Mouse (Mus musculus) lung, postnatal 0 days (tissue): ENCODE measurements at regions not wholly inside any gene's neighbourhood (a gene's known extent, or its start where the extent isn't known, plus 50 kb on each side); places are given as distances from the start of the nearest gene placed in this dataset.

ENCODE experiments used
- CTCF ChIP-seq: IDR thresholded peaks from 2 replicates; pipeline ENCODE4 v1.5.1; 2016; ENCODE audit warnings: antibody characterized with exemption, mild to moderate bottlenecking
- EP300 ChIP-seq: IDR thresholded peaks from 2 replicates; pipeline ENCODE4 v1.6.1; 2016; ENCODE audit warnings: antibody characterized with exemption, mild to moderate bottlenecking, control low read depth

GRCm38 (mm10) chr7:135809751-135810379 is 93.7 kb upstream of the Mki67 start:
- TF ChIP-seq CTCF (no peak), EP300 (no peak)
